Mouse (Mus musculus) kidney, adult 11 months (tissue): ENCODE measurements at regions not wholly inside any gene's neighbourhood (a gene's known extent, or its start where the extent isn't known, plus 50 kb on each side); places are given as distances from the start of the nearest gene placed in this dataset.
A peak's percentile ranks its signal among the peaks of the same experiment; 100 is the strongest.
"Not testable (repeated sequence)": the region's sequence is repeated elsewhere in the genome, so short reads cannot be mapped to it uniquely, and the experiment has no call there.

ENCODE experiments used
- DNase-seq: peaks from one replicate; pipeline ENCODE4 v3.0.0; 2022

DNA sequence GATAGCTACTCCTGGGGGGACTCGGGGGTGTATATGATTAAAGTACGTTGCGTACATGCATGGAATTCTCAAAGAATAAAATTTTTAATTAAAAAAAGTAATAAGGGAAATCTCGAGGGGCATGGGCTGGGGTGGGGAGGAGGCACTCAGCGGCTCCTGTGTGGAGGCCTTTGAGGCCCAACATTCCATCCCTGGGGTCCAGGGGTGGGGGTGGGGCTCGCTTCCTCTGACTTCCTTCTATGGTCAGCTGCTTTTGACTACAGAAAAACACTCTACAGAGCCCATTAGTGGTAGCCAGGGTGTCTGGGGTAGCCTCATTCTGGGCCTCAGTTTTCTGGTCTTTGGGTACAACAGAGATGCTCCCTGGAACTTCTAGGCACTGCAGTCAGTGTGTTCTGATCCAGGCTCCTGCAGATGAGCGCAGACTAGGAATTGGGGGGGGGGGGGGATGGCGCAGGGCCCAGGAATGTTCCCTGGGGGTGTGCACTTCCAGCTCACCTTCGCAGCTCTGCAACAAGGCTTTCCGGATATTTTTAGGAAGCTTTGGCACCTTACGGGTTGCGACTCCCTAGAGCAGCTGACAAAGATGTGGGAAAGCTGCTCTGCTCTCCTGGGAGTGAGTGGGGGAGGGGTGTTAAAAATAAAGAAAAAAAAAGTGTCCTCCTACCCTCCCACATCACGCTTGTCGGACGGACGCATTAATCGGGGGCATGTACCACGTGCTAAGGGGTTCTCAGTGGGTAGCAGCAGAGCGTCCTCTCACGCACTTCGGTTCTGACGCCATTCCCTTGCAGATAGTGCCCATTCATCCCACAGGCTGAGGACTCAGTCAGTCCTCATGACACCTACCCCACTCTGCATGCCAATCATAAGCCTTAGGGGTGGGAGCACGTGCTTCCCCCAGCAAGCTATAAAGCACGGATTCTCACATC lies 89.1 kb downstream of the Rhob start:
- no peak for DNase-seq

DNA sequence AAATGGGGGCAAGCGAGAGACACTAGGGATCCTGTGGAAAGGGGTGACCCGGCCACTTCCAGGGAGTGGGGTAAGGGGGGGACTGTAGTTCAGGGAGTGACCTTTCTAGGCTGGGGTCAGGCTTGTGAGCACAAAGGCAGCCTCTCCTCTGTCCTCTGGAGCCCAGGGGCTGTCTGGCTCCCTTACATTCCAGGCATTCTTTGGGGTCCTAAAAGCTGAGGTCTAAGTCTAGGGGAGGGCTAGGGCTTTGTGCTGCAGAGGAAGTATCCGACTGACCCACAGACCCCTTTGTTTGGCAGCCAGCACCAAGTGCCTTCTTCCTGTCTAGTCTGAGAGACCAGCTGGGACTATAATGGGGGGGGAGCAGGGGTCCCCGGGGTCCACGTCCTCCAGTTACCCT lies 88.9 kb downstream of the Hs1bp3 start:
- DNase-seq, result peak; percentile 43

DNA sequence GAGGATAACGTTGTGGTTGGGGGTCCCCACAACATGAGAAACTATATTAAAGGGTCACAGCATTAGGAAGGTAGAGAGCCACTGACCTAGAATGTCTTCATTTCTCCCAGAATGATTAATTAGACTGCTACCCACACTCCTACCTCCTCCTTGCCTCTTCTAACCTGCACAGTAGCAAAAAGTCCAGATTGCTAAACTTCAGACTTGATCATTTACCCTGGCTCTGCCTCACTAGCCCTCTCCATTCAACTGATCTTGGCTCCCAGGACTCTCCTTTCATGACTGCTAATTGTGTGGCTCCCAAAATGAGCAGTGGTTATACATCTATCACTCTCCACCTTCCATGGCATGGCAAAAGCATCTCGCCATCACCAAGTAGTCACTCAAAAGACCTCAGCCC lies 88.1 kb downstream of the Hs1bp3 start:
- no peak for DNase-seq

DNA sequence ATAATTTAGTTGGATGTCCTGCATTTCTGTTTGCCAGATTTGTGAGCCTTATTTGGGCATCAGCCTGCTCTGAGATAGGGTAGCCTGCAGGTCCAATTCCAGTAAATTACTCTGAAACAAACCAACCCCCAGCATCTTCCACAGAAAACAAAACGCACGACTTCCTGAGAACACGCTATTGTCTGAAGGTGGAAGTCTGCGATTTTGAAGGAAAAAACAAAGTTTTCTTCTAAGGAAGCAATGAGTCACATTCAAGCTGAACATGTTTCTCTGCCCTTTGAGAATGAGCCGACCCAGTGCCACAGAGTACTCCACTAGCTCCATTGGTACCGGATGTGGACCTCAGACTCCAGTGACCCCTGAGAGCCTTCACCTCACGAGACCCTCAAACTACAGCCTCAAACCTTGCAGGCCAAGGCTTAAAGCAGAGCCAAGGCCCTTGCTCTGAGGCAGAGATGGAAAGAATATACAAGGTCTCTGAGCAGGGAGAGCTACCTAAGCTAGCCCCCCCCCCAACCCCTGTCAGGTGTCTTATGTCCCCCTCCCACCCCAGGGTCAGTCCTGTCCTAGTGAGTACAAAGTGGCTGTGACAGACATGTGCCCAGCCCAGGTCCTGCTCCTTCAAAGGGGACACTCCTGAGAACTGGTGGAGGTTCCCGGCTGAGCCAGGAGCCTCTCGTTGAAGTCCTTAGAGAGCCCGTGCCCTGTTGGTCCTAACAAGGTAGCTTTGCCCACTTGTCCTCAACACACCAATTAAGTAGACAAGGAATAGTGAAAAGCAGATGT lies 87.3 kb downstream of the Hs1bp3 start:
- no peak for DNase-seq

DNA sequence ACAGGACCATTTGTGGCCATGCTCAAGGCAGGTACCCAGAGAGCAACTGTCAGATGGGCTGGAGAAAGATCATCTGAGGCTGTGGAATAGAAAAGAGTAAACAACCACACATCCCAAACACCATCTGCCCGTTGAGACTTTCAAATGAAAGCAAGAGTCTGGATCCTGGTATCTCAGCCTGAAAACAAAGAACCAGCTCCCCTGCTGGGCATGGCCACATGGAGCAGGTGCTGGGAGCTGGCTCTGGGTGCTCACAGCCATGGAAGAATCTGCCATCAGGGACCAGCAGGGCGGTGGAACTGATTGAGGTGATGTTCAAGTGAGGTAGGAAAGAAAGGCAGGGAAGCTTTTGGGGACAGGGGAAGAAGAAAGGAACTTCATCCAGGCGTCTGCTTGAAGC lies 85.6 kb downstream of the Hs1bp3 start:
- DNase-seq, result no peak

DNA sequence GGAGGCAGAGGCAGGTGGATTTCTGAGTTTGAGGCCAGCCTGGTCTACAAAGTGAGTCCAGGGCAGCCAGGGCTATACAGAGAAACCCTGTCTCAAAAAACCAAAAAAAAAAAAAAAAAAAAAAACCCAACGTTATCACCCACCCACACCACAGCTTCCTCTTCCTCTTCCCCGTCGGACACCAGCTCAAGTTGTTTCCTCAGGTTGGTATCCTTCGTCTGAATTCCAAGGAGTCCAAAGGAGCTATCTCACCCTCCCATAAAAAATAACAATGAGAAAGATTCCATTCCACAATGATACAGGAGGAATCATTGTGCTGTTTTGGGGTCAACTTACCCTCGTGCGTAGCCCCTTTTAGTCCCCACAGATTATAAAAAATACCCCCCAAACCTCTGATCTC lies 83.2 kb downstream of the Hs1bp3 start:
- not testable (repeated sequence) for DNase-seq

DNA sequence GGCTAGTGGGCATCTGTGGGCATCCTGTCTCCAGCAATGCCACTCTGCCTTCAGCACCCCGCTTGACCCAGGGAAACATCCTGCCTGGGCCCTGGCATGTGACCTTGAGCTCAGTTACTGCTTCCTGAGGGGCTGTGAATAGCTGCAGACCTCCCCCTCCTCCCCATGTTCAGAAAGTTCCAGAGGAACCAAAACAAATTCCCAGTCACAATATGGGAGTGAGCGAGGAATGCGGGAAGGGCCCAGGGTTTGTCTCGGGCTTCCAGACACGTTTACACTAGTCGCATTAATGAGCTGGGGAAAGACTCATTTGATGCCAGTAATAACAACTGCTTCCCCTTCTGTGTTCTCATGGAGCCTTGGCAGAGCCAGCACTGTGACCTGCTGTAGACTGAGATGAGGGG lies 81.7 kb downstream of the Hs1bp3 start:
- peak; percentile 45 for DNase-seq

DNA sequence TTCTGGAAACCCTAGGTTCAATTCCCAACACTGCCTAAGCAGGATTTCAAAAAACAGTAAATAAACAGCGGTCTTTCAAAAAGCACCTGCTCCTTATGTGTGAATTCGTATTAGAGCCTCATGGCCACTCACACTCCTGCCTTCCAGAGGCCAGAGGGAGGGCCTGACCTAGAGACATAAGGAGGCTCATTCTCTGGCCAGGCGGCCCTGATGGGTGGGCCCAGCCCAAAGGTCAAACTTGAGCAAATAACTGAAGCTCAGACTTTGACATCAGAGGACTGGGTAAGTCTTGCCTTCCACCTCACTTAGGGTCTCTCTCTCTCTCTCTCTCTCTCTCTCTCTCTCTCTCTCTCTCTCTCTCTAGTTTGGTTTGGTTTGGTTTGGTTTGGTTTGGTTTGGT lies 80.7 kb downstream of the Hs1bp3 start:
- no peak for DNase-seq
